Mouse (Mus musculus) A20 (cell line): Measurements from ENCODE around the gene Iqschfp.

Experiments
- DNase-seq: peaks from one replicate; pipeline ENCODE4 v3.0.0-alpha.2; 2011; ENCODE audit warnings: low read depth, low spot score

The Iqschfp gene

GRCm38 (mm10) chr3:68572249-68573225 is 680.5 kb downstream of the Iqschfp start:
- no peak for DNase-seq

- no peak for DNase-seq
Observed at GRCm38 (mm10) chr3:68573226-68573624, 681.2 kb downstream of the Iqschfp start.

- no peak for DNase-seq
Observed at GRCm38 (mm10) chr3:68574097-68574496, 682.1 kb downstream of the Iqschfp start.

GRCm38 (mm10) chr3:68574565-68574964 is 682.5 kb downstream of the Iqschfp start:
- no peak for DNase-seq

- DNase-seq = no peak
Observed at GRCm38 (mm10) chr3:68575636-68576340, 683.8 kb downstream of the Iqschfp start.

- no peak for DNase-seq
Observed at GRCm38 (mm10) chr3:68576431-68576830, 684.4 kb downstream of the Iqschfp start.

- no peak for DNase-seq
Observed at GRCm38 (mm10) chr3:68576948-68577347, 684.9 kb downstream of the Iqschfp start.

- DNase-seq = no peak
Observed at GRCm38 (mm10) chr3:68581591-68581990, 689.6 kb downstream of the Iqschfp start.

- DNase-seq = peak; percentile 37
Observed at GRCm38 (mm10) chr3:68582103-68582740, 690.2 kb downstream of the Iqschfp start.

- DNase-seq = no peak
Observed at GRCm38 (mm10) chr3:68583031-68583693, 691.1 kb downstream of the Iqschfp start.

- no peak for DNase-seq
Observed at GRCm38 (mm10) chr3:68583771-68584511, 691.9 kb downstream of the Iqschfp start.

- no peak for DNase-seq
Observed at GRCm38 (mm10) chr3:68585213-68585612, 693.2 kb downstream of the Iqschfp start.

GRCm38 (mm10) chr3:68586646-68587064 is 694.6 kb downstream of the Iqschfp start:
- DNase-seq = no peak

GRCm38 (mm10) chr3:68587567-68588245 is 695.7 kb downstream of the Iqschfp start:
- DNase-seq = no peak

GRCm38 (mm10) chr3:68589220-68589840 is 697.3 kb downstream of the Iqschfp start:
- no peak for DNase-seq

GRCm38 (mm10) chr3:68590436-68590835 is 698.4 kb downstream of the Iqschfp start:
- DNase-seq = no peak

GRCm38 (mm10) chr3:68592575-68592974 is 700.5 kb downstream of the Iqschfp start:
- no peak for DNase-seq

GRCm38 (mm10) chr3:68593073-68593867 is 701.2 kb downstream of the Iqschfp start:
- no peak for DNase-seq
